In genomic region chr11:77802341-77802865, GRCm38 (mm10) we compare ENCODE assay signal across 10 mouse cellular contexts. TPM values are rescaled to one million over a fixed set of nuclear protein-coding genes. Genes with fewer than 3 reads are reported as not detected.
DNase-seq lines count a peak whose midpoint lies in the region; ATAC-seq and TF ChIP-seq lines count a peak whose summit lies in the region.
"Had no signal": no experiment of that assay in that cellular context is flagged by ENCODE, and none has a peak within 500 bp of the region (broad histone marks: within the 10 kb centered on the region; RNA-seq: fewer than 3 reads in every experiment).

No protein-coding gene starts in this region.

- H3K27ac ChIP-seq in heart, postnatal 0 days (ENCODE audit: low read depth): peak overlapping the region; percentile 99
- H3K27ac ChIP-seq in lung, postnatal 0 days (ENCODE audit: low read length): peak overlapping the region; percentile 45
- H3K27ac ChIP-seq in testis, adult 2 months (ENCODE audit: control insufficient read depth, insufficient read depth, low read depth, low read length): peak overlapping the region; percentile 8; the same call in 1 of the 2 replicates
- H3K27ac ChIP-seq: neural tube, embryonic 12.5 days had no signal

- TF ChIP-seq CTCF in heart, postnatal 0 days (IDR thresholded peaks at IDR 0.05; ENCODE audit: low read depth): no peak
- no peak for TF ChIP-seq CTCF in lung, postnatal 0 days (IDR thresholded peaks at IDR 0.05)
- TF ChIP-seq CTCF in testis, adult 2 months (IDR thresholded peaks at IDR 0.05; ENCODE audit: control insufficient read depth, insufficient read depth, insufficient replicate concordance, low read depth, low read length): no peak

- no peaks in the 10 kb centered on the region for H3K27me3 ChIP-seq in heart, postnatal 0 days (ENCODE audit: control insufficient read depth, insufficient read depth, low read length)
- no peaks in the 10 kb centered on the region for H3K27me3 ChIP-seq in lung, postnatal 0 days (replicated peaks; ENCODE audit: insufficient read depth, low read length)
- no peaks in the 10 kb centered on the region for H3K27me3 ChIP-seq in testis, adult 2 months (ENCODE audit: control insufficient read depth, insufficient read depth, low read length)
- H3K27me3 ChIP-seq: embryonic facial prominence, embryonic 13.5 days; neural tube, embryonic 12.5 days had no signal

- no peak for TF ChIP-seq EP300 in heart, postnatal 0 days (IDR thresholded peaks at IDR 0.05; ENCODE audit: low read depth)
- TF ChIP-seq EP300 in lung, postnatal 0 days (IDR thresholded peaks at IDR 0.05): no peak

- H3K9me3 ChIP-seq in heart, postnatal 0 days (replicated peaks; ENCODE audit: control insufficient read depth, low read length): no peaks in the 10 kb centered on the region
- H3K9me3 ChIP-seq in lung, postnatal 0 days (ENCODE audit: low read length): no peaks in the 10 kb centered on the region
- H3K9me3 ChIP-seq: embryonic facial prominence, embryonic 13.5 days; neural tube, embryonic 12.5 days had no signal

- 0 out of 2 replicates have a peak, but pooled peaks have one; percentile 30 for TF ChIP-seq POLR2A in testis, adult 2 months (IDR thresholded peaks at IDR 0.05; ENCODE audit: control insufficient read depth, low read depth, low read length)

- peak overlapping the region; percentile 54 for H3K4me3 ChIP-seq in heart, postnatal 0 days (ENCODE audit: low read depth, low read length)
- no peak overlapping the region for H3K4me3 ChIP-seq in lung, postnatal 0 days (ENCODE audit: low read depth, low read length)
- H3K4me3 ChIP-seq in testis, adult 2 months (ENCODE audit: control insufficient read depth, low read depth, low read length): no peak overlapping the region
- H3K4me3 ChIP-seq: embryonic facial prominence, embryonic 13.5 days; neural tube, embryonic 12.5 days had no signal

- ATAC-seq in heart, postnatal 0 days (ENCODE audit: insufficient read depth, low read depth): no peak
- peak; percentile 34; the same call in 1 of the 2 replicates for ATAC-seq in lung, postnatal 0 days

- 22% methylated on average over 9 of the region's 9 CpGs for WGBS in heart, postnatal 0 days
- 47% methylated on average over 9 of the region's 9 CpGs for WGBS in lung, postnatal 0 days

- peak overlapping the region; percentile 82 for H3K4me2 ChIP-seq in heart, postnatal 0 days (ENCODE audit: low read depth, low read length)
- 0 out of 2 replicates have a peak overlapping the region, but pooled peaks have one; percentile 8 for H3K4me2 ChIP-seq in lung, postnatal 0 days (replicated peaks; ENCODE audit: low read depth, low read length)
- H3K4me2 ChIP-seq: neural tube, embryonic 12.5 days had no signal

- peak; percentile 68 for DNase-seq in adrenal gland, postnatal 14 days
- no peak for DNase-seq in adrenal gland, adult 18-20 months (ENCODE audit: low spot score in 2 of 2)
- peak; percentile 58 for DNase-seq in T-cell, adult 2 months (ENCODE audit: low spot score)
- no peak for DNase-seq in heart, postnatal 0 days (ENCODE audit: low spot score)
- no peak for DNase-seq in lung, postnatal 0 days (ENCODE audit: low spot score)
- no peak for DNase-seq in yolk sac, embryonic 10.5 days (ENCODE audit: low spot score)
- no peak for DNase-seq in frontal cortex, postnatal 25 days (ENCODE audit: low spot score in 2 of 2)

- H3K9ac ChIP-seq in heart, postnatal 0 days (replicated peaks; ENCODE audit: low read depth, low read length): peak overlapping the region; percentile 68
- no peak overlapping the region for H3K9ac ChIP-seq in lung, postnatal 0 days (replicated peaks; ENCODE audit: low read depth)
- H3K9ac ChIP-seq: neural tube, embryonic 12.5 days had no signal

- peaks cover 58% of the 10 kb centered on the region for H3K4me1 ChIP-seq in heart, postnatal 0 days (ENCODE audit: control insufficient read depth, insufficient read depth)
- peaks cover 22% of the 10 kb centered on the region; the same call in 1 of the 2 replicates for H3K4me1 ChIP-seq in lung, postnatal 0 days (ENCODE audit: insufficient read depth, low read depth, low read length)
- H3K4me1 ChIP-seq in testis, adult 2 months (ENCODE audit: control insufficient read depth, insufficient read depth, low read length): peaks cover 5% of the 10 kb centered on the region; the same call in 1 of the 2 replicates

- no peaks in the 10 kb centered on the region for H3K36me3 ChIP-seq in heart, postnatal 0 days (replicated peaks; ENCODE audit: control insufficient read depth, insufficient read depth, low read length)
- no peaks in the 10 kb centered on the region for H3K36me3 ChIP-seq in lung, postnatal 0 days (ENCODE audit: insufficient read depth, low read length)
- no peaks in the 10 kb centered on the region for H3K36me3 ChIP-seq in testis, adult 2 months (ENCODE audit: control insufficient read depth, insufficient read depth, low read length)
- H3K36me3 ChIP-seq: embryonic facial prominence, embryonic 13.5 days; neural tube, embryonic 12.5 days had no signal

RNA-seq across cellular contexts. Expression of gene Gm10277, which starts 14.9 kb away (rescaled TPM):
- not detected in 2 replicates for total RNA-seq in adrenal gland, postnatal 14 days (2021)
- not detected for total RNA-seq in adrenal gland, adult 18-20 months (2021)
- not detected in 2 replicates for total RNA-seq in heart, postnatal 0 days (2014; rRNA removed; ENCODE audit: low replicate concordance)
- 0.41 and 0.52 TPM in 2 replicates for polyA plus RNA-seq in heart, postnatal 0 days (2015; fragmentation: Nextera tagmentation; extraction: Ambion mirVana)
- 0.90 and 1.2 TPM in 2 replicates for polyA plus RNA-seq in lung, postnatal 0 days (2015; fragmentation: Nextera tagmentation; extraction: Ambion mirVana)
- not detected in 2 replicates for polyA plus RNA-seq in testis, adult 2 months (2012; rRNA removed)

RNA-seq across cellular contexts. Expression of gene Myo18a, which starts 39.4 kb away (rescaled TPM):
- 57.6 and 62.5 TPM in 2 replicates for total RNA-seq in adrenal gland, postnatal 14 days (2021)
- total RNA-seq in adrenal gland, adult 18-20 months (2021): 10 to 100 TPM; 45.9 to 56.8 TPM
- 181 and 218 TPM in 2 replicates for total RNA-seq in heart, postnatal 0 days (2014; rRNA removed; ENCODE audit: low replicate concordance)
- 80.0 and 82.5 TPM in 2 replicates for polyA plus RNA-seq in heart, postnatal 0 days (2015; fragmentation: Nextera tagmentation; extraction: Ambion mirVana)
- polyA plus RNA-seq in lung, postnatal 0 days (2015; fragmentation: Nextera tagmentation; extraction: Ambion mirVana): 21.6 and 33.3 TPM in 2 replicates
- 13.4 and 13.6 TPM in 2 replicates for polyA plus RNA-seq in testis, adult 2 months (2012; rRNA removed)

Comparison
In these comparisons a context has a peak if more than half of its experiments do, and no peak if none do; other contexts are left out.
1. DNase-seq: peak in adrenal gland, postnatal 14 days (single experiment) and T-cell, adult 2 months (single experiment); none in adrenal gland, adult 18-20 months (0 of 2), heart, postnatal 0 days (single experiment), lung, postnatal 0 days (single experiment), yolk sac, embryonic 10.5 days (single experiment) and frontal cortex, postnatal 25 days (0 of 2).
2. H3K27ac ChIP-seq: peak in every context shown above with its lines; median percentile 99 in heart, postnatal 0 days; 45 in lung, postnatal 0 days; 8 in testis, adult 2 months.